Mouse (Mus musculus): ENCODE data around the gene Gm9803. TPM values are rescaled to one million over a fixed set of nuclear protein-coding genes. Genes with fewer than 3 reads are reported as not detected.

Gene Gm9803
- polyA plus RNA-seq, 1 experiment = 112 TPM

DNA sequence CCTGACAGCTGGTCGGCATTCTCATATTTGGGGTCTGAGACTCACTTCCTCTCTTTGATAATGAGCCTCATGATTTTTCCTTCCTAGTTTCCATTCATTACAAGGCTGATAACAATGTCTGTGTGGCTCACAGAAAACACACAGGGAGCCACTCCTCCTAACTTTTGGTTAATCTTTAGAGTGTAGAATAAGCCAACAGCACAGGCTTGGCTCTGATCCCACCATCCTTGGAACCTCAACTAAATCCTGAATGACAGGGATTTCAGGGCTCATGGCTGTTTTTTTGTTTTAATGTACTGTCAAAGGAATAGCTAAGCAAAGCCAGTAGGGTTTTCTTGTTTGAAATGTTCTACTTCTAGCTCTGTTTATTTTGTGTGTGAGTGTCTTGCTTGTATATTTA, 10.5 kb downstream of the Gm9803 start:
- no peak for TF ChIP-seq POLR2A (IDR thresholded peaks at IDR 0.05; ENCODE audit: low read depth, low read length)
- no peaks in the 10 kb centered on the region for H3K27me3 ChIP-seq (ENCODE audit: control insufficient read depth, insufficient read depth, low read length)

GRCm38 (mm10) chr10:43537652-43538051, 13.8 kb downstream of the Gm9803 start:
- H3K27ac ChIP-seq (ENCODE audit: insufficient read depth, low read depth, low read length) = no peak overlapping the region
- no peaks in the 10 kb centered on the region; the same call in 1 of the 2 replicates for H3K4me1 ChIP-seq (ENCODE audit: control insufficient read depth, insufficient read depth, insufficient read length, low read length)
- H3K36me3 ChIP-seq (ENCODE audit: control insufficient read depth, insufficient read depth, low read length) = peaks cover 7% of the 10 kb centered on the region
- no peak overlapping the region for H3K4me3 ChIP-seq (ENCODE audit: low read depth, low read length)
- no peaks in the 10 kb centered on the region for H3K27me3 ChIP-seq (ENCODE audit: control insufficient read depth, insufficient read depth, low read length)
- TF ChIP-seq POLR2A (IDR thresholded peaks at IDR 0.05; ENCODE audit: low read depth, low read length) (no peak), CTCF (IDR thresholded peaks at IDR 0.05; ENCODE audit: extremely low read depth, insufficient read length, insufficient replicate concordance, low read depth, low read length) (no peak)
- 77% methylated on average over 7 of the region's 7 CpGs for WGBS

More for the DNA sequence above, 10.5 kb downstream of the Gm9803 start:
- Histone ChIP-seq H3K36me3 (ENCODE audit: control insufficient read depth, insufficient read depth, low read length) (peaks cover 23% of the 10 kb centered on the region), H3K27ac (ENCODE audit: insufficient read depth, low read depth, low read length) (no peak overlapping the region), H3K4me1 (ENCODE audit: control insufficient read depth, insufficient read depth, insufficient read length, low read length) (no peaks in the 10 kb centered on the region; the same call in 1 of the 2 replicates), H3K4me3 (ENCODE audit: low read depth, low read length) (no peak overlapping the region)
- WGBS = 30% methylated on average over 1 of the region's 1 CpGs

DNA sequence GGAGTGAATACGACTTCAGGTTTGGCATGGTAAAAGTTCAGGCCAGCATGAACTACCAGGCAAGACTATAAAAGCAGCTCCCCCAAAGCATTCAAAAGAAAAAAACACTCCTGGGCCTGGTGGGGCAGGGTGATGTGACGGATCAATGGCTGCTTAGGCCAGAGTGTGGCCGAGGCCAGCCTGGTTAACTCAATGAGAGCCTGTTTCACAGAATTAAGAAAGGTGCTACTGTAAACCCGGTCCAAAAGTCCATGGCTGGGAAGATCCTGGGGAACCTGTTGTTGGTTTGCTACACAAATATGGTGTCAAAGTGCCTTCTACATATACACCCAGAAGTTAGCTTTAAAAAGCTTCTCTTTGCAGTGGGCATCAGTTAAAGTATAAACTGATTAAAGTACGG, 14.9 kb downstream of the Gm9803 start:
- TF ChIP-seq POLR2A (IDR thresholded peaks at IDR 0.05; ENCODE audit: low read depth, low read length) (no peak), CTCF (IDR thresholded peaks at IDR 0.05; ENCODE audit: extremely low read depth, insufficient read length, insufficient replicate concordance, low read depth, low read length) (no peak)
- no peaks in the 10 kb centered on the region; the same call in 1 of the 2 replicates for H3K4me1 ChIP-seq (ENCODE audit: control insufficient read depth, insufficient read depth, insufficient read length, low read length)
- no peak overlapping the region for H3K4me3 ChIP-seq (ENCODE audit: low read depth, low read length)
- H3K27ac ChIP-seq (ENCODE audit: insufficient read depth, low read depth, low read length) = no peak overlapping the region
- no peaks in the 10 kb centered on the region for H3K27me3 ChIP-seq (ENCODE audit: control insufficient read depth, insufficient read depth, low read length)
- peaks cover 4% of the 10 kb centered on the region for H3K36me3 ChIP-seq (ENCODE audit: control insufficient read depth, insufficient read depth, low read length)
- 42% methylated on average over 5 of the region's 5 CpGs for WGBS

- TF ChIP-seq CTCF (IDR thresholded peaks at IDR 0.05; ENCODE audit: extremely low read depth, insufficient read length, insufficient replicate concordance, low read depth, low read length) (no peak), POLR2A (IDR thresholded peaks at IDR 0.05; ENCODE audit: low read depth, low read length) (no peak)
- Histone ChIP-seq H3K27ac (ENCODE audit: insufficient read depth, low read depth, low read length) (peak overlapping the region; percentile 67), H3K36me3 (ENCODE audit: control insufficient read depth, insufficient read depth, low read length) (peaks cover 4% of the 10 kb centered on the region), H3K4me1 (ENCODE audit: control insufficient read depth, insufficient read depth, insufficient read length, low read length) (no peaks in the 10 kb centered on the region; the same call in 1 of the 2 replicates), H3K4me3 (ENCODE audit: low read depth, low read length) (peak overlapping the region; percentile 96; the same call in 1 of the 2 replicates), H3K27me3 (ENCODE audit: control insufficient read depth, insufficient read depth, low read length) (no peaks in the 10 kb centered on the region)
- WGBS = 8% methylated on average over 12 of the region's 12 CpGs
Measured at GRCm38 (mm10) chr10:43539746-43540310, 15.9 kb downstream of the Gm9803 start.

DNA sequence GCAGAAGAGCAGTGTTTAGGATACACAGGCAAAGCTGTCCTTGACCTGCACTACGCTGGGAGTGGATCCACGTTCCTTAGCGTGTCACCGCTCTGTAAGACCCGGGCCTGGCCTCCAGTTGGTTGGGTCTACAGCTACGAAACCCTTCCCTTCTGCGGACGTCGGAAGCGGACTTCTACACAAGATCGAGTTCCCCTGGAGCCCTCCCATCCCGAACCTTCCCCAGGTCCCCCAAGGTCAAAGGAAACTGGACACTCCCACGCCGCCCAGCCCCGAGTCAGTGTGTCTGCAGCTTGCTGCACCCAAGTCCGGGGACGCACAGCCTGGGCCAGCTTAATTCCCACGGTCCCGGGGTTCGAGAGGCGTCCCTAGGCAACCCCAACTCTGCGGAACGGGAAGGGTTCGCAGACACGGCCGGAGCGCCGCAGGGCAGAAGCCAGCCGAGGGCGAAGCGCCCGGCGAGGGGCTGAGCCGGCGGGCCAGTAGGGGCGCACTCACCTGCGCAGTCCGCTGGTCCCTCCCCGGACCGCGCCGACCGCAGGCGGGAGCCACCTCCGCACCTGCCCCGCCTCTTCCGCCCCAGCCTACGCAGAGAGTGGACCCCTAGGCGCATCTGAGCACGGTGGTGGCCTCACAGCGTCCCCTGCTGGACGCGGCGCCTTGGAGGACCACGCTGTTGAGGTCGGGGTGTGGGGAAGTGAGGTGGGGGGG, 16.7 kb downstream of the Gm9803 start, which contains the start of gene 1700021F05Rik:
TSS of gene 1700021F05Rik (minus strand) at position 553 of the 711 bp plus-strand sequence.
- Histone ChIP-seq H3K27me3 (ENCODE audit: control insufficient read depth, insufficient read depth, low read length) (no peaks in the 10 kb centered on the region), H3K36me3 (ENCODE audit: control insufficient read depth, insufficient read depth, low read length) (peaks cover 4% of the 10 kb centered on the region), H3K4me3 (ENCODE audit: low read depth, low read length) (peak within 1 kb of the TSS; percentile 96), H3K4me1 (ENCODE audit: control insufficient read depth, insufficient read depth, insufficient read length, low read length) (no peaks in the 10 kb centered on the region; the same call in 1 of the 2 replicates), H3K27ac (ENCODE audit: insufficient read depth, low read depth, low read length) (peak within 1 kb of the TSS; percentile 67)
- TF ChIP-seq CTCF (IDR thresholded peaks at IDR 0.05; ENCODE audit: extremely low read depth, insufficient read length, insufficient replicate concordance, low read depth, low read length) (peak; percentile 78), POLR2A (IDR thresholded peaks at IDR 0.05; ENCODE audit: low read depth, low read length) (peak; percentile 63)
- WGBS = under 1% methylated on average over 52 of the region's 56 CpGs

- WGBS = 22% methylated on average over 8 of the region's 8 CpGs
- Histone ChIP-seq H3K27me3 (ENCODE audit: control insufficient read depth, insufficient read depth, low read length) (no peaks in the 10 kb centered on the region), H3K4me3 (ENCODE audit: low read depth, low read length) (no peak overlapping the region), H3K36me3 (ENCODE audit: control insufficient read depth, insufficient read depth, low read length) (no peaks in the 10 kb centered on the region), H3K27ac (ENCODE audit: insufficient read depth, low read depth, low read length) (no peak overlapping the region), H3K4me1 (ENCODE audit: control insufficient read depth, insufficient read depth, insufficient read length, low read length) (no peaks in the 10 kb centered on the region; the same call in 1 of the 2 replicates)
- TF ChIP-seq POLR2A (IDR thresholded peaks at IDR 0.05; ENCODE audit: low read depth, low read length) (no peak), CTCF (IDR thresholded peaks at IDR 0.05; ENCODE audit: extremely low read depth, insufficient read length, insufficient replicate concordance, low read depth, low read length) (no peak)
Measured at GRCm38 (mm10) chr10:43541153-43541544, 17.3 kb downstream of the Gm9803 start.

GRCm38 (mm10) chr10:43549411-43549810, 25.5 kb downstream of the Gm9803 start:
- H3K4me1 ChIP-seq (ENCODE audit: control insufficient read depth, insufficient read depth, insufficient read length, low read length) = no peaks in the 10 kb centered on the region
- H3K4me3 ChIP-seq (ENCODE audit: low read depth, low read length) = no peak overlapping the region
- WGBS = 31% methylated on average over 5 of the region's 5 CpGs
- no peak overlapping the region for H3K27ac ChIP-seq (ENCODE audit: insufficient read depth, low read depth, low read length)
- TF ChIP-seq CTCF (IDR thresholded peaks at IDR 0.05; ENCODE audit: extremely low read depth, insufficient read length, insufficient replicate concordance, low read depth, low read length) (peak; percentile 47; the same call in 1 of the 2 replicates), POLR2A (IDR thresholded peaks at IDR 0.05; ENCODE audit: low read depth, low read length) (no peak)
- H3K27me3 ChIP-seq (ENCODE audit: control insufficient read depth, insufficient read depth, low read length) = no peaks in the 10 kb centered on the region
- H3K36me3 ChIP-seq (ENCODE audit: control insufficient read depth, insufficient read depth, low read length) = no peaks in the 10 kb centered on the region
